Mouse (Mus musculus) liver, embryonic 12.5 days (tissue): ENCODE measurements at regions not wholly inside any gene's neighbourhood (a gene's known extent, or its start where the extent isn't known, plus 50 kb on each side); places are given as distances from the start of the nearest gene placed in this dataset.

Experiments used
- ATAC-seq: fragments of 200-750 bp; cut with Nextera tagmentation; 2 replicates; pipeline ENCODE4 v1.8.0; 2017; ENCODE audit warnings: moderate number of reproducible peaks, mild to moderate bottlenecking, moderate library complexity
- H3K27ac ChIP-seq: fragments of 300-500 bp; sonication (generic); 2 replicates; pipeline ENCODE4 v1.5.1; 2016; ENCODE audit warnings: mild to moderate bottlenecking
- H3K27me3 ChIP-seq: fragments of 300-500 bp; sonication (generic); replicated peaks from 2 replicates; pipeline ENCODE4 v1.6.1; 2016; ENCODE audit warnings: mild to moderate bottlenecking, moderate library complexity
- H3K36me3 ChIP-seq: fragments of 300-500 bp; sonication (generic); 2 replicates; pipeline ENCODE4 v1.6.1; 2016; ENCODE audit warnings: mild to moderate bottlenecking, moderate library complexity
- H3K4me1 ChIP-seq: fragments of 300-500 bp; sonication (generic); 2 replicates; pipeline ENCODE4 v1.6.1; 2016
- H3K4me2 ChIP-seq: fragments of 300-500 bp; sonication (generic); 2 replicates; pipeline ENCODE4 v1.6.1; 2016; ENCODE audit warnings: mild to moderate bottlenecking, moderate library complexity
- H3K4me3 ChIP-seq: fragments of 300-500 bp; sonication (generic); 2 replicates; pipeline ENCODE4 v1.5.1; 2016; ENCODE audit warnings: mild to moderate bottlenecking, moderate library complexity
- H3K9ac ChIP-seq: fragments of 300-500 bp; sonication (generic); 2 replicates; pipeline ENCODE4 v1.6.1; 2016; ENCODE audit warnings: mild to moderate bottlenecking, moderate library complexity
- H3K9me3 ChIP-seq: fragments of 300-500 bp; sonication (generic); replicated peaks from 2 replicates; pipeline ENCODE4 v1.6.1; 2016; ENCODE audit warnings: mild to moderate bottlenecking, moderate library complexity
- WGBS: fragments of 180-500 bp; shearing (Covaris S2); methylation state at CpG from one replicate; pipeline ENCODE4 v1.1.7; 2016; ENCODE audit not compliant: insufficient replicate concordance; 5-methylcytosine and 5-hydroxymethylcytosine counted together

DNA sequence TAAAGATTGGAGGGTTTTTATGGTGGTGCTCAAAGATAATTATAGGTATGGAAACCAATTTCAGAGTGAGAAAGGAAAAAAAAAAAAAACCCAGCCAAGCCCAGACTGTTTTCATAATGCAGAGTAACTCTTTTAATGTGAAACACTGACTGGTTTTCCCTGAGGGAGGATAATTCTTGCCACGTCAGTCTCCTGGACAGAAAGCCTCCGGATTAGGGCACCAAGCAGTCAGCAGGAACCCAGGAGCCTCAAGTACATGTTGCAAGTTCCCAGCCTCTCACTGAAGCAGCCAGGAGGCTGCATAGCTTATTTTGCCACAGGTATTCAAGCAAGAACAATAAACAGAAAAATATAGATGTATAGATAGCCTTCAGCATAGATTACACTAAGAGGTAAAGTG is 378.9 kb upstream of the Noct start:
- Histone ChIP-seq H3K4me1 (no peaks in the 10 kb centered on the region), H3K36me3 (no peaks in the 10 kb centered on the region), H3K9me3 (no peaks in the 10 kb centered on the region), H3K4me3 (no peak overlapping the region), H3K9ac (no peak overlapping the region), H3K4me2 (no peak overlapping the region), H3K27me3 (no peaks in the 10 kb centered on the region), H3K27ac (no peak overlapping the region)
- no peak for ATAC-seq
- 50% methylated on average over 2 of the region's 2 CpGs for WGBS

DNA sequence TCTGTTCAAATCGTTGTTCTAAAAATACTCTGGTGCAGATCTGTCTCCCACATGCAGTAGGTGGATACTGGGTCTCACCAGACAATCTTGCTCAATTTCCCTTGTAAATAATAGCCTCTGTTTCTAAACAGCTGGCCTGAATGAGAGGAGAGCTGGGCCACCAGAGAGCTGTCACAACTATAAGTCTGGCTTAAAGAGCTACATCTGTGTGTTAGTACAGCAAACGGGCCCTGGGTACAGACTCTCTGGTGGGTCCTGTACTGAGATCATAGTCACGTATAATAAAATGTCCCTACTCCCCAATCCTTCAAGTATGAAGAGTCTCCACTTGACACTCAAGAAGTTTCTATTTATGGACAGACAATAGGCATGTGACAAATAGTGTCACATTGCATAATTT is 375.7 kb upstream of the Noct start:
- no peak for ATAC-seq
- Histone ChIP-seq H3K9ac (no peak overlapping the region), H3K4me3 (no peak overlapping the region), H3K27me3 (no peaks in the 10 kb centered on the region), H3K4me1 (no peaks in the 10 kb centered on the region), H3K36me3 (no peaks in the 10 kb centered on the region), H3K27ac (no peak overlapping the region), H3K4me2 (no peak overlapping the region), H3K9me3 (no peaks in the 10 kb centered on the region)
- WGBS: 63% methylated on average over 3 of the region's 3 CpGs

DNA sequence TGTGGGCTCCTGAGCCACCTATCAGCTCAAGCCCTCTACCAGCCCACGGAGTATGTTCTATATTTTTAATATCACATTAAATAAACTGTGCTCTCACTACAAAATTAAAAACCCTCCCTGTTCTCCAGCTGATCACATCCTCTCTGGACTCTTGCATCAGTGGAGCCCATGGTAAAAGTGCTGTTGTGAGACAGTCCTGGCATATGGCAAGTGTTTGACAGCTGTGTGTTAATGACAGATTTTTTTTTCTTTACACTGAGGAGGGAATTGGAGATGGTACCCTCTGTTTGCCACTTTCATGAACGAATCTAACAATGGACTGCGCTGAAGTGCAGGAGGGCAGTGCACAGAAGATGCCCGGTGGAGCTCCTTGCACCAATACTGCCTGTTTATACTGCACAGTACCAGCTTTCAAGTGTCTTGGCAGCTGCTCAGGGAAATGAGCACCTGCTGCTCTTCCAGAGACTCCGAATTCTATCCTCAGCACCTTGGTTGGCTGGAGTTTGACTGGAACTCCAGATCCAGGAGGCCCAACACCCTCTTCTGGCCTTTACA is 373.1 kb upstream of the Noct start:
- no peak overlapping the region for H3K27ac ChIP-seq
- ATAC-seq: no peak
- no peak overlapping the region for H3K4me3 ChIP-seq
- H3K36me3 ChIP-seq: no peaks in the 10 kb centered on the region
- no peaks in the 10 kb centered on the region for H3K4me1 ChIP-seq
- H3K27me3 ChIP-seq: no peaks in the 10 kb centered on the region
- no peak overlapping the region for H3K4me2 ChIP-seq
- H3K9ac ChIP-seq: no peak overlapping the region
- WGBS: 68% methylated on average over 5 of the region's 5 CpGs
- H3K9me3 ChIP-seq: no peaks in the 10 kb centered on the region

DNA sequence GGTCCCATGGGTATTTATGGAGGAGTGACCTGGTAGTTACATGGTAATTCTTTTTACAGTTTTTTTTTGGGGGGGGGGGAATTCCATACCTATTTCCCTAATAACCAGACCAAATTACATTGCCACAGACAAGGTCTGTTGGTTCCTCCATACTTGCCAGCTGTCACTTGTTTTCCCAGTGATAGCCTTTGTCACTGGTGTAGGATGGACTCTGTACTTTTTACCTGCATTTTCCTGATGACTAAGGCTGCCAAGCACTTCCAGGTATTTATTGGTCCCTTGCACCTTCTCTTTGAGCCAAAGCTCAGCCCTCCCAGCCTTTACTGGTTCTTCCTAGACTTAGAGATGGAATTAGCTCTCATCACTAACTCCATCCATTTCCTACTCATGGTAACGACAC is 357.1 kb upstream of the Noct start:
- H3K4me1 ChIP-seq: no peaks in the 10 kb centered on the region
- no peak overlapping the region for H3K4me3 ChIP-seq
- no peak for ATAC-seq
- 70% methylated on average over 1 of the region's 1 CpGs for WGBS
- no peaks in the 10 kb centered on the region for H3K27me3 ChIP-seq
- H3K36me3 ChIP-seq: no peaks in the 10 kb centered on the region
- no peaks in the 10 kb centered on the region for H3K9me3 ChIP-seq
- H3K27ac ChIP-seq: no peak overlapping the region
- no peak overlapping the region for H3K4me2 ChIP-seq
- no peak overlapping the region for H3K9ac ChIP-seq

DNA sequence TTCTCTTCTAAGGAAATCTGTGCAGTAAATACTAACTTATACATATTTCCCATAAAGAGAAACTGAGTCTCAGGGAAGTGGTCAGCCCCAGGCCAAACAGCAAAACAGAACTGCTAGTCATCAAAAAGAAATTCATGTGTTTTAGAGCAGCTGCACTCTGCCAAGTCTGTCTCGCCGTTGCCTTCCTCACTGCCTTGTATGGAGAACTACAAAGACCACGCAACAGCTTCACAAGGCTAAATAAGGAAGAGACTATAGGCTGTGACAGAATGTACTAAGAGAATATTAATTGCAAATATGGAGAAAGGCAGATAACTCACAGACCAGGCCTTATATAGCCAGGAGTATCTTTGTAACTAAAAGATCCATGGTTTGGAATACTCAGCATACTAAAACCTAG is 355.0 kb upstream of the Noct start:
- Histone ChIP-seq H3K9me3 (no peaks in the 10 kb centered on the region), H3K9ac (no peak overlapping the region), H3K27me3 (no peaks in the 10 kb centered on the region), H3K4me2 (no peak overlapping the region), H3K36me3 (no peaks in the 10 kb centered on the region), H3K4me1 (no peaks in the 10 kb centered on the region), H3K4me3 (no peak overlapping the region), H3K27ac (no peak overlapping the region)
- WGBS: 75% methylated on average over 3 of the region's 3 CpGs
- no peak for ATAC-seq

DNA sequence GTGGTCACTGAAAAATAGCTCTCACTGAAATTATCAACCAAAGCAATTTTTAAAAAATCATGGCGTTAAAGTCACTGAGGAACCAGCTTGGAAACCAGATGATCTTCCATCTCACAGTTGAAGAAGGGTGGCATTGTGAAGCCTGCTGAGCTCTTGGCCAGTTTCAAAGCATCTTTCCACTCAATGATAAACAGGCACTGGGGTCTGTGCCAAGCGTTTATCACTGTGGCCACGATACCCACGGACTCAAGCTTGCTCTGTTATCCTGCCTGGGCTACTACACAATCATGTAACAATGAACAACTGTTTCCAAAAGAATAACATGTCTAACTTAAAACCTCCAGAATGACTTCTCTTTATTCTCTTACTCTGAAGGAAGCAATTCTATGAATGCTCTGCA is 345.2 kb upstream of the Noct start:
- H3K27me3 ChIP-seq: 0 out of 2 replicates have a peak, but pooled peaks cover 3% of the 10 kb centered on the region
- H3K4me3 ChIP-seq: no peak overlapping the region
- no peaks in the 10 kb centered on the region for H3K36me3 ChIP-seq
- H3K4me1 ChIP-seq: no peaks in the 10 kb centered on the region
- no peak overlapping the region for H3K9ac ChIP-seq
- no peak for ATAC-seq
- H3K4me2 ChIP-seq: no peak overlapping the region
- no peak overlapping the region for H3K27ac ChIP-seq
- H3K9me3 ChIP-seq: no peaks in the 10 kb centered on the region
- WGBS: 58% methylated on average over 4 of the region's 4 CpGs

DNA sequence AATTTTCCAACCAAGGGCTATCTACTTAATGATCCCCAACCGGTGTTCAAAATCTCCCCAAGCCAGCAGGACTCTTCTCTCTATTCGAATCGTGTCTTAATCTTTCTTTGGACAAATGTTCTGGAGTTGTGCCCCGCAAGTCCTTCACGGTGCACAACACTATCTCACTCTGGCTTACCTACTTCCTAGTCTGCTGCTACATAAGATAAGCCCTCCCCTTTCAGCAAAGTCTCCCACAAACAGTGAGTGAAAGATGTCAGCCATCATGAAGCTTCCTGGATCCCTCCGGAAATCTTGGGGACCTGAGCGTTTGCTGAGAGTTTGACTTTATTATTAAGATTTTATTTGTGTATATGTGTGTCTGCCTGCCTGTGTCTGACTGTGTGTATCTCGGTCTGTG is 344.7 kb upstream of the Noct start:
- WGBS: 36% methylated on average over 8 of the region's 8 CpGs
- ATAC-seq: no peak
- no peak overlapping the region for H3K9ac ChIP-seq
- no peak overlapping the region for H3K27ac ChIP-seq
- H3K36me3 ChIP-seq: no peaks in the 10 kb centered on the region
- no peaks in the 10 kb centered on the region for H3K4me1 ChIP-seq
- no peak overlapping the region for H3K4me3 ChIP-seq
- H3K27me3 ChIP-seq: 0 out of 2 replicates have a peak, but pooled peaks cover 3% of the 10 kb centered on the region
- H3K4me2 ChIP-seq: no peak overlapping the region
- no peaks in the 10 kb centered on the region for H3K9me3 ChIP-seq

DNA sequence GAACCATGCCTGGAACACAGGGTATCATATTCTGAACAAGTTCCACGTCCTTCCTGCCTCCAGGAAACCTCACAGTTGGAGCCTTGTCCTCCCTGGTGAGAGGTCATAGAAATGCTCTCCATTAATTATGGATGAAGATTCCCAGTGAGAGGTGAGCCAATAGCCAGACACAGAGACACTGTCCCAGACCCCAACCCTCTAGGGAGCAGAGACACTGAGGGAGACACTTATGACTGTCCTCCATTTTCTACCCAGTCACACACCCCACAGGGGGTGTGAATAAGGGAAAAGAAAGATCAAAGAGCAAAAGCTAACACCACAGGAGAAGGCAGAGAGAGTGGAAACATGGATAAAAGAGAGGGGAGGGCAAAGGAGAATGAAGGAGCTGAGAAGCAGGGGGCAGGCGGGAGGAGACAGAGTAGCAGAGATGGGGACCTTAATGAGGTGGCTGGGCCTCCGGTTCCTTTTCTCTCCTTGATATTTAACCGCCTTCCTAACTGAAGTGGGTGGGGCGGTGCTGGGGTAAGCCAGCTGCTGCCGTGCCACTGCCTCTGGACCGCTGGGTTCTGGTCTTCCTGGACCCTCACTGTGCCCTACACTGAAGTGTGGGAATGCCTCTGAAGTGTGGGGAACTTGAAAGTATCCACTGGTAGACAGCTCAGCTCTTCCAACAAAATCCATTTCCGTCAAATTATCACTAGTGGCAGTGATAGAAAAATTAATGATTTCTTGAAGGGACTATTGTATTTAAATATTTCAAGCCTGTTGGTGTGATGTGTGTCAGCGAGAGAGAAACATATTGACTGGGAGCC is 342.6 kb upstream of the Noct start:
- no peaks in the 10 kb centered on the region for H3K9me3 ChIP-seq
- H3K4me3 ChIP-seq: no peak overlapping the region
- H3K36me3 ChIP-seq: no peaks in the 10 kb centered on the region
- 37% methylated on average over 9 of the region's 9 CpGs for WGBS
- ATAC-seq: no peak
- 0 out of 2 replicates have a peak, but pooled peaks cover 3% of the 10 kb centered on the region for H3K27me3 ChIP-seq
- H3K4me2 ChIP-seq: no peak overlapping the region
- no peaks in the 10 kb centered on the region for H3K4me1 ChIP-seq
- H3K27ac ChIP-seq: no peak overlapping the region
- no peak overlapping the region for H3K9ac ChIP-seq

DNA sequence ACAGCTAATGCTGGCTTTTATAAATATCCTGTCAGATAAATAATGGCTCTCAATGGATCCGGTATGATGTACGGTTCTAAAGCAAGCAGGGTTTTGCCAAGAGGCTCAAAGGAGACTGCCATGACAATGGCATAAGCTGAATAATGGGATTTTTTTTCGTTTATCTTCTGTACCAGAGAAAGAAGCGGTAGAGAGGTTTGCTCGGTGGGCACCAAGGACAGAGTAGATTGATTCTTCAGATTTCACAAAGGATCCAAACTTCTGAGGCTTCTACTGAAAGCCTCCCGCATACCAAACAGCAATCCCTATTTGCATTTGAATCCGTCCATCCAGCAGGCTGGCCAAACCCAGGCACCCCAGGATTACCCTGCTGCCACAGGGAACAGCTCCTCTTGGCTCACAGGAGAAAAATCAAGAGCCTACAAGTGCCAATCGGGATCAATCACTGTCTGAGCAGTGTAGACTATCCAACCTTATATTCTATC is 342.0 kb upstream of the Noct start:
- Histone ChIP-seq H3K27me3 (0 out of 2 replicates have a peak, but pooled peaks cover 3% of the 10 kb centered on the region), H3K9me3 (no peaks in the 10 kb centered on the region), H3K4me3 (no peak overlapping the region), H3K27ac (no peak overlapping the region), H3K36me3 (no peaks in the 10 kb centered on the region), H3K4me2 (no peak overlapping the region), H3K4me1 (no peaks in the 10 kb centered on the region), H3K9ac (no peak overlapping the region)
- 31% methylated on average over 8 of the region's 8 CpGs for WGBS
- no peak for ATAC-seq

DNA sequence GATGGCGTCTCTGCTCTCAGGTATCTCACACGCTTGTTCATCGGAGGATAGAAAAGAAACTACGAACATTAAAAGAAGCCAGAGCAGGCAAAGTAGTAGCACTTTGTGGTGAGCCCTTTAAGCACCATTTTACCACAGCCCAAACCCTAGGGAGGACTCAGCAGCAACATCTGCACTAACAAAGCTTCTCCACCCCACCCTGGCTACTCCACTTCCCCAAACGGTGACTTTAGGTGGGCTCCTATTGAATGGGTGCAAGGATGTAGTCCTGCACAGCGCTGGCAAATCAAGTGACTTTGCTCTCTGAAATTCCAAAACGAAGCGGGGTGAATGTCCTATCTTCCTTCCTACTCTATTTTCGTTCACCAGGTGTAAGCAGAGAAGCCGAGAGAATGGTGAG is 337.9 kb upstream of the Noct start:
- Histone ChIP-seq H3K4me1 (no peaks in the 10 kb centered on the region), H3K27ac (no peak overlapping the region)
- WGBS: 59% methylated on average over 10 of the region's 10 CpGs

DNA sequence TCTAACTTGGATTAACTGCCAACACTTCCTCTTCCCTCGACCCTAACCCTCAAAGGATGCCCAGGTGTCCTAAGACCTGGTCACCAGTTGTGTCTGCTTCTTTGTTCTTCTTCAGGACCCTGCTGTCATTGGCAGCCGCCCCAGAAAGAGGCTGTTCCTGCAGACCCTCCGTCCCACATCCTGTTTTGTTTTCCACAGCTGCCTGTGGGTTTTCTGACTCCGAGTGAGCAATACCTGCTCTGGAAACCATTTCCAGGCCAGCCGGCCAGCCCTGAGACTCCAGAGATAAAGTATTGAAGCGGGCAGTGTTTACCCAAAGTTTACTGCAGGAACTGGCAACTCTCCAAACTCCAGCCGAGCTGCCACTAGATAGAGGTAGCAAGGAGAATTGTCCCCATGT is 337.2 kb upstream of the Noct start:
- no peak for ATAC-seq
- H3K9me3 ChIP-seq: no peaks in the 10 kb centered on the region
- no peak overlapping the region for H3K4me2 ChIP-seq
- no peaks in the 10 kb centered on the region for H3K4me1 ChIP-seq
- H3K4me3 ChIP-seq: no peak overlapping the region
- H3K9ac ChIP-seq: no peak overlapping the region
- no peak overlapping the region for H3K27ac ChIP-seq
- WGBS: 13% methylated on average over 7 of the region's 7 CpGs
- no peaks in the 10 kb centered on the region for H3K36me3 ChIP-seq
- no peaks in the 10 kb centered on the region for H3K27me3 ChIP-seq

More for the DNA sequence above, 337.9 kb upstream of the Noct start:
- H3K36me3 ChIP-seq: no peaks in the 10 kb centered on the region
- H3K9me3 ChIP-seq: no peaks in the 10 kb centered on the region
- no peak for ATAC-seq
- no peak overlapping the region for H3K4me3 ChIP-seq
- 0 out of 2 replicates have a peak, but pooled peaks cover 3% of the 10 kb centered on the region for H3K27me3 ChIP-seq
- H3K4me2 ChIP-seq: no peak overlapping the region
- no peak overlapping the region for H3K9ac ChIP-seq

DNA sequence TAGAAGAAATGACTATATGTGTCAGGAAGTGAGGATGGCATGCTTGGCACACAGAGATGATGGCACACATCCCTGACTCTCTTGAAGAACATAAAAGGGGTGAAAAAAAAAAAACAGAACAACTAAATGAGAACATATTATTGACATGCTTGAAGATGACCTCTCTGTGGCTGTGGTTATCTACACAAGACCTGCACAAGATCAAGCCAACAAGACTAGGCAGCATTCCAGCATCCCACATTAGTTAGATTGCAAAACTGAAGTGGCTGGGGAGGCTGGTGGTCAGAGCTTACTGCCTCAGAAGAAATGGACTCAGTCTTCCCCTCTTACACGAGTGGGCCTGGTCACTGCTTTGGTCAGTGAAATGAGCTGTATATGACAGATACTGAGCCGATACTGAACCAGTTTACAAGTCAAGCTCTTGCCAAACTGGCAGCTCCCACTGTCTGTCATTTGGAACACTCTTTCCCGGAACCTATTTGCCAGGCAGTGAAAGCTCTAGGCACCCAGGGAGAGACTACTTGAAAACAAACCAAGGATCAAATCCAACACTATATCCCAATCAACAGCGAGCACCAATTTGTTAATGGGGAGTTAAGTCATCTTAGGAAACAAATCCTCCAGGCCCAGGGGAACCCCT is 335.6 kb upstream of the Noct start:
- no peak overlapping the region for H3K9ac ChIP-seq
- no peak overlapping the region for H3K4me3 ChIP-seq
- H3K4me2 ChIP-seq: no peak overlapping the region
- H3K4me1 ChIP-seq: no peaks in the 10 kb centered on the region
- no peak overlapping the region for H3K27ac ChIP-seq
- no peak for ATAC-seq
- H3K36me3 ChIP-seq: no peaks in the 10 kb centered on the region
- WGBS: 61% methylated on average over 4 of the region's 4 CpGs
- no peaks in the 10 kb centered on the region for H3K27me3 ChIP-seq
- H3K9me3 ChIP-seq: no peaks in the 10 kb centered on the region
